Mouse (Mus musculus) gastrocnemius, adult 18-20 months (tissue): ENCODE measurements around the gene Mrpl40. TPM values are rescaled to one million over a fixed set of nuclear protein-coding genes. Genes with fewer than 3 reads are reported as not detected.

Source experiments
- DNase-seq: peaks from one replicate; pipeline ENCODE4 v3.0.0; 2021; ENCODE audit warnings: low spot score
- total RNA-seq, 2 experiments: library from RNA; stranded (reverse); gene quantifications; 2 replicates each; pipeline ENCODE4 v1.2.3; 2021

Mrpl40 gene
- total RNA-seq, 2 experiments from 2014 or later: 42.6 to 46.6 TPM

GRCm38 (mm10) chr16:18833486-18833885 lies 43.2 kb downstream of the Mrpl40 start:
- no peak for DNase-seq

GRCm38 (mm10) chr16:18829102-18829501 lies 47.6 kb downstream of the Mrpl40 start:
- DNase-seq: no peak

GRCm38 (mm10) chr16:18828630-18829029 lies 48.0 kb downstream of the Mrpl40 start:
- no peak for DNase-seq

GRCm38 (mm10) chr16:18822925-18823324 lies 53.7 kb downstream of the Mrpl40 start:
- no peak for DNase-seq

- DNase-seq: no peak
Observed at GRCm38 (mm10) chr16:18822356-18822755, 54.3 kb downstream of the Mrpl40 start.

Other genes with a start within 250 kb of the Mrpl40 start
- gene Sept5, start 246.9 kb downstream of the Mrpl40 start, total RNA-seq: 1 to 10 TPM; 2.4 to 4.4 TPM
- gene Cldn5, start 100.0 kb downstream of the Mrpl40 start, total RNA-seq: 1 to 10 TPM; 3.3 to 9.9 TPM
- gene Ufd1, start 65.1 kb downstream of the Mrpl40 start, total RNA-seq: 10 to 100 TPM; 37.7 to 46.0 TPM
- gene Cdc45, start 64.9 kb downstream of the Mrpl40 start, total RNA-seq: 1 to 10 TPM; 1.8 to 3.4 TPM
- gene 2510002D24Rik, start 40.3 kb downstream of the Mrpl40 start, total RNA-seq: 10 to 100 TPM; 20.1 to 21.4 TPM
- 1 to 10 TPM in 1 of 2 experiments, under 1 TPM in 1; 0.38 to 1.7 TPM for gene Gm28539, start 40.3 kb downstream of the Mrpl40 start, total RNA-seq
- gene Hira, start 175 bp upstream of the Mrpl40 start, total RNA-seq: 10 to 100 TPM; 19.2 to 28.5 TPM